Mouse (Mus musculus): ENCODE measurements at regions not wholly inside any gene's neighbourhood (a gene's known extent, or its start where the extent isn't known, plus 50 kb on each side); places are given as distances from the start of the nearest gene placed in this dataset.
A peak's percentile ranks its signal among the peaks of the same experiment; 100 is the strongest.

- no peak for DNase-seq (ENCODE audit: extremely low read depth, low read depth)
Observed at GRCm38 (mm10) chr2:114828192-114828591, 173.4 kb upstream of the Dph6 start.

GRCm38 (mm10) chr2:114835694-114836093, 180.9 kb upstream of the Dph6 start:
- no peak for DNase-seq (ENCODE audit: extremely low read depth, low read depth)

GRCm38 (mm10) chr2:114843696-114844388, 189.1 kb upstream of the Dph6 start:
- DNase-seq (ENCODE audit: extremely low read depth, low read depth): no peak

- DNase-seq (ENCODE audit: extremely low read depth, low read depth): no peak
Observed at GRCm38 (mm10) chr2:114844389-114844771, 189.6 kb upstream of the Dph6 start.

GRCm38 (mm10) chr2:114848439-114848838, 193.7 kb upstream of the Dph6 start:
- DNase-seq (ENCODE audit: extremely low read depth, low read depth): no peak

- DNase-seq (ENCODE audit: extremely low read depth, low read depth): no peak
Observed at GRCm38 (mm10) chr2:114848914-114849313, 194.2 kb upstream of the Dph6 start.

- DNase-seq (ENCODE audit: extremely low read depth, low read depth): peak; percentile 3
Observed at GRCm38 (mm10) chr2:114853715-114854530, 199.2 kb upstream of the Dph6 start.

GRCm38 (mm10) chr2:114872272-114872671, 217.5 kb upstream of the Dph6 start:
- no peak for DNase-seq (ENCODE audit: extremely low read depth, low read depth)

- DNase-seq (ENCODE audit: extremely low read depth, low read depth): no peak
Observed at GRCm38 (mm10) chr2:114873090-114873489, 218.3 kb upstream of the Dph6 start.

GRCm38 (mm10) chr2:114879084-114879483, 224.3 kb upstream of the Dph6 start:
- DNase-seq (ENCODE audit: extremely low read depth, low read depth): no peak

GRCm38 (mm10) chr2:114879784-114880183, 225.0 kb upstream of the Dph6 start:
- no peak for DNase-seq (ENCODE audit: extremely low read depth, low read depth)

GRCm38 (mm10) chr2:114885734-114886260, 231.0 kb upstream of the Dph6 start:
- no peak for DNase-seq (ENCODE audit: extremely low read depth, low read depth)

- DNase-seq (ENCODE audit: extremely low read depth, low read depth): no peak
Observed at GRCm38 (mm10) chr2:114898812-114899211, 244.0 kb upstream of the Dph6 start.

- no peak for DNase-seq (ENCODE audit: extremely low read depth, low read depth)
Observed at GRCm38 (mm10) chr2:114911845-114912500, 257.2 kb upstream of the Dph6 start.

GRCm38 (mm10) chr2:114915025-114915690, 260.4 kb upstream of the Dph6 start:
- DNase-seq (ENCODE audit: extremely low read depth, low read depth): no peak

GRCm38 (mm10) chr2:114918420-114919332, 263.9 kb upstream of the Dph6 start:
- no peak for DNase-seq (ENCODE audit: extremely low read depth, low read depth)

- DNase-seq (ENCODE audit: extremely low read depth, low read depth): no peak
Observed at GRCm38 (mm10) chr2:114923911-114924310, 269.1 kb upstream of the Dph6 start.

- DNase-seq (ENCODE audit: extremely low read depth, low read depth): no peak
Observed at GRCm38 (mm10) chr2:114935436-114935835, 280.7 kb upstream of the Dph6 start.

- DNase-seq (ENCODE audit: extremely low read depth, low read depth): no peak
Observed at GRCm38 (mm10) chr2:114938416-114939147, 283.8 kb upstream of the Dph6 start.

GRCm38 (mm10) chr2:114966111-114966510, 311.3 kb upstream of the Dph6 start:
- no peak for DNase-seq (ENCODE audit: extremely low read depth, low read depth)

Measured in MEL-GATA-1-ER (cell line).